Mouse (Mus musculus) urinary bladder, postnatal 36 days (tissue): Measurements from ENCODE around the gene Hoxa5.

Experiments used
- DNase-seq, 2 experiments: peaks; one replicate each; pipeline ENCODE4 v3.0.0; 2022; ENCODE audit warnings: low spot score in 2 of 2, mixed read lengths in 1 of 2

Gene Hoxa5

GRCm38 (mm10) chr6:52227470-52228222 is 23.3 kb upstream of the Hoxa5 start:
- no peak for DNase-seq

GRCm38 (mm10) chr6:52226569-52227257 is 22.3 kb upstream of the Hoxa5 start:
- DNase-seq: no peak

GRCm38 (mm10) chr6:52225612-52226568 is 21.5 kb upstream of the Hoxa5 start:
- DNase-seq: peak; percentile 90 to 92

GRCm38 (mm10) chr6:52224895-52225611 is 20.7 kb upstream of the Hoxa5 start:
- DNase-seq: no peak

GRCm38 (mm10) chr6:52223939-52224760 is 19.8 kb upstream of the Hoxa5 start:
- peak in 1 of 2 experiments; percentile 36 for DNase-seq

GRCm38 (mm10) chr6:52222729-52223128 is 18.3 kb upstream of the Hoxa5 start:
- DNase-seq: peak in 1 of 2 experiments; percentile 15

- peak in 1 of 2 experiments; percentile 71 for DNase-seq
These were observed 17.8 kb upstream of the Hoxa5 start for GRCm38 (mm10) chr6:52221993-52222685.

- peak; percentile 93 to 96 for DNase-seq
These were observed 17.1 kb upstream of the Hoxa5 start, which contains the start of gene Hoxa7 for GRCm38 (mm10) chr6:52221337-52221992. TSS of gene Hoxa7 (minus strand) at chr6:52221854.

GRCm38 (mm10) chr6:52220865-52221310 is 16.5 kb upstream of the Hoxa5 start:
- no peak for DNase-seq

- peak; percentile 39 to 41 for DNase-seq
These were observed 15.8 kb upstream of the Hoxa5 start for GRCm38 (mm10) chr6:52220003-52220864.

- peak in 1 of 2 experiments; percentile 16 for DNase-seq
These were observed 15.0 kb upstream of the Hoxa5 start for GRCm38 (mm10) chr6:52219234-52219942.

- DNase-seq: peak in 1 of 2 experiments; percentile 1
These were observed 14.3 kb upstream of the Hoxa5 start for GRCm38 (mm10) chr6:52218643-52219215.

- DNase-seq: peak in 1 of 2 experiments; percentile 7
These were observed 13.7 kb upstream of the Hoxa5 start for GRCm38 (mm10) chr6:52217895-52218642.

- peak; percentile 79 to 94 for DNase-seq
These were observed 13.0 kb upstream of the Hoxa5 start for GRCm38 (mm10) chr6:52217459-52217768.

- peak; percentile 50 to 52 for DNase-seq
These were observed 12.5 kb upstream of the Hoxa5 start for GRCm38 (mm10) chr6:52216691-52217458.
